Mouse (Mus musculus) lung, postnatal 0 days (tissue): ENCODE data around the gene Hoxc5. TPM values are rescaled to one million over a fixed set of nuclear protein-coding genes. Genes with fewer than 3 reads are reported as not detected.

Experiments used
- ATAC-seq: fragments of 200-750 bp; cut with Nextera tagmentation; 2 replicates; pipeline ENCODE4 v1.8.0; 2017; ENCODE audit warnings: moderate library complexity
- DNase-seq: peaks from one replicate; pipeline ENCODE4 v3.0.0-alpha.2; 2016; ENCODE audit warnings: low spot score
- H3K27ac ChIP-seq: fragments of 300-500 bp; sonication (generic); 2 replicates; pipeline ENCODE4 v1.5.1; 2014; ENCODE audit warnings: antibody characterized with exemption, mild to moderate bottlenecking, low read length, mixed read lengths
- H3K27me3 ChIP-seq: fragments of 300-500 bp; sonication (generic); replicated peaks from 2 replicates; pipeline ENCODE4 v1.6.1; 2014; ENCODE audit warnings: low read length, mixed read lengths; ENCODE audit not compliant: insufficient read depth
- H3K36me3 ChIP-seq: fragments of 300-500 bp; sonication (generic); 2 replicates; pipeline ENCODE4 v1.6.1; 2014; ENCODE audit warnings: low read length, mixed read lengths; ENCODE audit not compliant: insufficient read depth
- H3K4me1 ChIP-seq: fragments of 300-500 bp; sonication (generic); 2 replicates; pipeline ENCODE4 v1.6.1; 2014; ENCODE audit warnings: antibody characterized with exemption, low read depth, low read length, mixed read lengths; ENCODE audit not compliant: insufficient read depth
- H3K4me2 ChIP-seq: fragments of 300-500 bp; sonication (generic); replicated peaks from 2 replicates; pipeline ENCODE4 v1.6.1; 2014; ENCODE audit warnings: low read depth, mild to moderate bottlenecking, low read length, moderate library complexity, mixed read lengths
- H3K4me3 ChIP-seq: fragments of 300-500 bp; sonication (generic); 2 replicates; pipeline ENCODE4 v1.5.1; 2014; ENCODE audit warnings: low read depth, low read length
- H3K9ac ChIP-seq: fragments of 300-500 bp; sonication (generic); replicated peaks from 2 replicates; pipeline ENCODE4 v1.6.1; 2014; ENCODE audit warnings: low read depth, mild to moderate bottlenecking
- H3K9me3 ChIP-seq: fragments of 300-500 bp; sonication (generic); 2 replicates; pipeline ENCODE4 v1.6.1; 2016; ENCODE audit warnings: low read length, mixed read lengths
- CTCF ChIP-seq: IDR thresholded peaks from 2 replicates; pipeline ENCODE4 v1.5.1; 2016; ENCODE audit warnings: antibody characterized with exemption, mild to moderate bottlenecking
- EP300 ChIP-seq: IDR thresholded peaks from 2 replicates; pipeline ENCODE4 v1.6.1; 2016; ENCODE audit warnings: antibody characterized with exemption, mild to moderate bottlenecking, control low read depth
- WGBS: fragments of 180-500 bp; shearing (Covaris S2); extraction: QIAGEN DNeasy Blood & Tissue Kit; methylation state at CpG from one replicate; pipeline ENCODE4 v1.1.7; 2014; 5-methylcytosine and 5-hydroxymethylcytosine counted together
- polyA plus RNA-seq: library from polyadenylated mRNA; unstranded; fragments of >200 nt; fragmentation: Nextera tagmentation; extraction: Ambion mirVana; gene quantifications from 2 replicates; pipeline ENCODE4 v1.2.1, GENCODE M21; 2015

Hoxc5 gene
- polyA plus RNA-seq, 1 experiment from 2014 or later = not detected

- no peaks in the 10 kb centered on the region for H3K36me3 ChIP-seq
- H3K27ac ChIP-seq = no peak within 1 kb of the TSS
- H3K4me3 ChIP-seq = no peak within 1 kb of the TSS
- TF ChIP-seq CTCF (no peak), EP300 (no peak)
- H3K4me2 ChIP-seq = no peak within 1 kb of the TSS
- no peak for ATAC-seq
- 31% methylated on average over 9 of the region's 9 CpGs for WGBS
- no peak for DNase-seq
- no peak within 1 kb of the TSS for H3K9ac ChIP-seq
- H3K27me3 ChIP-seq = peaks cover 90% of the 10 kb centered on the region
- H3K4me1 ChIP-seq = no peaks in the 10 kb centered on the region
- H3K9me3 ChIP-seq = no peaks in the 10 kb centered on the region
Measured at GRCm38 (mm10) chr15:103018636-103019035, 51.4 kb downstream of the Hoxc5 start, which contains the start of gene Hoxc4. Gene Hoxc4, plus strand, starts transcription at chr15:103018934.

DNA sequence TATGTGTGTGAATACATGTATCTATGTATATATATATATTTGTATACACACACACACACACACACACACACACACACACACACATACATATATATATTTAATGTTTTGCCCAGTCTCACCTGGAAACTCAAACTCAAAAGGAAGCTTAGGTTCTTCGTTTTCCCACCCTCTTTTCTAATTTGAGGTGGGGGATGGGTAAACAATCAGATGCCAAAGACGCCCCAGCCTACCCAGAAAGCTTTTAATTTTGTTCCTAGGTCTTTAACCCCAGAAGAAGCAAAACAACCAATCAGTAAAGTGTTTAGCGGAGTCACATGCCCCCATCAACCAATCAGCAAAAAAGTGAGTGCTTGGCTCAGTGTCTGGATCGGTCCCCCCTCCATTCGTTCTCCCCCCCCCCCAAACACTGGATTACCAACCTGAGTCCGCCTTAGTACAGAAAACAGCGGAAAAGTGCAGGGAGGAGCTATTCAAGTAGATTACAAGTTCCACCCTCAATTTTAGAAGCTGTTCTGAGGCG lies 53.7 kb downstream of the Hoxc5 start:
- no peaks in the 10 kb centered on the region for H3K4me1 ChIP-seq
- no peaks in the 10 kb centered on the region for H3K36me3 ChIP-seq
- no peak overlapping the region for H3K9ac ChIP-seq
- no peak for TF ChIP-seq CTCF
- no peak for TF ChIP-seq EP300
- peaks cover 86% of the 10 kb centered on the region for H3K27me3 ChIP-seq
- no peak overlapping the region for H3K4me3 ChIP-seq
- WGBS = 4% methylated on average over 8 of the region's 8 CpGs
- DNase-seq (no peak), ATAC-seq (no peak)
- no peak overlapping the region for H3K27ac ChIP-seq
- H3K9me3 ChIP-seq = no peaks in the 10 kb centered on the region
- H3K4me2 ChIP-seq = no peak overlapping the region

DNA sequence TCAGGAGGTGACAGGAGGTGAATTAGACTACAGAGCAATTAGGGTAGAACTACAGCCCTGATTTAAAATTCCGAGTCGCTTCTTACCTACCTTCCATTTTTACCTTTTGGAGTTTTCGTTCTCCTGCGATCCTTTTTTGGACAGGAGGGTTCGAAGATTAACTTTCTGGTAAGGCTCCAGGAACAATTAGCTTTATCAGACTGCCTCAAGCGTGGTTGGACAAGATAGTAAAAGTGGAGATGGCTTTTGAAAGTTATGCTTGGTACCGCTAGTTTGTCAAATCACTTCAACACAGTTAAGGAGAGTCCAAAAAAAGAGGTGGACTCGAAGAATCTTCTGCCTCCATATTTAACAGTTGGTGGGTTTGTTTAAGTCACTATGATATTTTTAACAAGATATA lies 54.3 kb downstream of the Hoxc5 start:
- no peak for DNase-seq
- no peak overlapping the region for H3K4me3 ChIP-seq
- TF ChIP-seq CTCF = no peak
- no peak for TF ChIP-seq EP300
- H3K9me3 ChIP-seq = no peaks in the 10 kb centered on the region
- no peaks in the 10 kb centered on the region for H3K4me1 ChIP-seq
- H3K27me3 ChIP-seq = peaks cover 86% of the 10 kb centered on the region
- WGBS = 10% methylated on average over 8 of the region's 8 CpGs
- ATAC-seq = no peak
- H3K9ac ChIP-seq = no peak overlapping the region
- no peaks in the 10 kb centered on the region for H3K36me3 ChIP-seq
- no peak overlapping the region for H3K27ac ChIP-seq
- H3K4me2 ChIP-seq = no peak overlapping the region

DNA sequence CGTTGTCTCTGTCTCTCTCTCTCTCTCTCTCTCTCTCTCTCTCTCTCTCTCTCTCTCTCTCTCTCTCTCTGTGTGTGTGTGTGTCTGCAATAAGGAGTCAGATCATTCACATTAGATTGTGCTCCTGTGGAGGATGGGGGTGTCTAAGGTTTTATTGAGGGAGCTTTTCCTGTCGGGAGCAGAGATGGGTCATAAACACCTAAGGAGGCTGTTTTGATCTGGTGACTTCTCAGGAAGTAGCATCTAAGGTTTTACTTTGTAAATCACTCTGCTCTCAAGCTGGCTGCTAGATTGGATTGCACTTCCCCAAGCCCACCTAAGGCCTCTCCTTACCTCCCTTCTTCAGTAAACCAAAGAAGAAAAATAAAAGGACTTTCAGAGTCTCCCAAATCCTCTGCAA lies 56.9 kb downstream of the Hoxc5 start:
- DNase-seq (no peak), ATAC-seq (no peak)
- Histone ChIP-seq H3K27ac (no peak overlapping the region), H3K4me3 (no peak overlapping the region), H3K9ac (no peak overlapping the region), H3K4me2 (no peak overlapping the region), H3K4me1 (no peaks in the 10 kb centered on the region), H3K27me3 (peaks cover 81% of the 10 kb centered on the region), H3K36me3 (no peaks in the 10 kb centered on the region), H3K9me3 (no peaks in the 10 kb centered on the region)
- TF ChIP-seq CTCF (no peak), EP300 (no peak)
- 11% methylated on average over 2 of the region's 2 CpGs for WGBS

DNA sequence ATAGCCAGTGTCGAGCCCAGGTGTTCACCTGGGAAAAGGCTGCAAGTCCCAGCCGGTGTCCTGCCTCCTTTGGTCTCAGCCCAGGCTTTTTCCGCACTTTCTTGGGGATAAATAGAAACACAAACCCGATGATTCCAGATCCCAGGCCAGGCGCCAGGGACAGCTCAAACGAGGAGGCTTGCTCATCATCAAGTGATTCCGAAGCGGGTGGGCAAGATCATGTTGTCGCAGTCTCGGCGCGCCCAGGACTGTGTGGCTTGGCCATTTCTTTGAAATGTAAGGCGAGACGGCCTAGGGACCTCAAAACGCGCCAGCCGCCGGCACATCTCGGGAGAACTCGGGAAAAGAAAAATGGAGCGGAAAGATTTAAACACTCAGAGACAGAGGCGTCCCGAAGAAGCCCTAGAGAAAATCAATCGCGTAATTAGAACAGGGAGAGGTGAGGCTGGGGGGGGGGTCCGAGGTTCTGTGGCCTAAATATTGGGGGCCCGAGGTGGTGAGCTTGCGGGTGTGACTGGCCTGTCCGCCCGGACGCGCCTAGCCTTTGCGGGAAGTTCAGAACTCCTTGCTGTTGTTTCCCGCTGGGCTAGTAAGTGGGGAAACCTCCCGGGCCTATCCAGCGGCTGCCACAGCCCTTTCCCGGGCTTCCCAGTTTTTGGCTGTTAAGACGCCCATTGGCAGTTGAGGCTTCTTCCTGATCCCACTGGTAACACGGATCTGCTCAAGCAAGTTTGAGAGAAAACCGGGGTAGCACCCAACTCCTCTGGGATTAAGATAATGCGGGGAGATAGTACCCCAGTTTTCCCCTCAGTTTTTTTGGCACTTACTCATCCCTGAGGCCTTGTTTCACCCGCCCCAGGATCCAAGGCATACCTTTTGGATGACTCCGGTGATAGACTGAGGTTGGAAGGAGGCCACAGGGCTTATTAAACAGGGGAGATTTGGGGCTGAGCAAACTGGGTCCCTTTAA lies 60.3 kb downstream of the Hoxc5 start:
- no peaks in the 10 kb centered on the region for H3K4me1 ChIP-seq
- H3K9me3 ChIP-seq = no peaks in the 10 kb centered on the region
- no peak overlapping the region for H3K27ac ChIP-seq
- no peak overlapping the region for H3K4me3 ChIP-seq
- no peaks in the 10 kb centered on the region for H3K36me3 ChIP-seq
- ATAC-seq = no peak
- TF ChIP-seq CTCF (no peak), EP300 (no peak)
- peaks cover 65% of the 10 kb centered on the region for H3K27me3 ChIP-seq
- no peak overlapping the region for H3K4me2 ChIP-seq
- WGBS = 8% methylated on average over 43 of the region's 43 CpGs
- DNase-seq = no peak
- no peak overlapping the region for H3K9ac ChIP-seq

DNA sequence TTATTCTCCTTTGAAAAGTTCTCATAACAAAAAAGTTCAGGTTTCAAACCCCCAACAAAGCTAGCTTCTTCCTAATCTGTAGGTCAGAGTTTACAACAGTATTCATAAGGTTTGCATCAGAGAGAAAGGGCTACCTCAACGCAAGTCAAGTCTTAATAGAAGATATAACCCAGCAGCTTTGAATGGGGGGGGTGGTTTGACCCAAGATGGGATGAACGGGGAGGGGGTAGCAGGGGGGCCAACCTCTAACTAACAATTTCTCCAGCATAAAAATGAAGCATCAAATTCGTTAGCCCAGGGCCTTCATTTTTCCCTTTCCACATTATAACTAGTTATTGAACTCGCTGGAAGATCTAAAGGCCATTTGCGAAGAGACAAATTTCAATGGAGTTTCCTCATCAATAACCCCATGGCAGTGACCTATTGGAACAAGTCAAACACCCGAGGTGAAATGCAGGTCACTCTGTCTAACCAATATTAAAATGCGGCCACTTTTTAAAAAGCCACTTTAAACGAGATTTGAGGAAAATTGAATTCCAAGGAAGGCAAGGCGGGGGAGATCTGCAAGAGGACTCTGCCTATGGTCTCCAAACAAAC lies 61.8 kb downstream of the Hoxc5 start:
- Histone ChIP-seq H3K9me3 (no peaks in the 10 kb centered on the region), H3K4me1 (no peaks in the 10 kb centered on the region), H3K27ac (no peak overlapping the region), H3K27me3 (peaks cover 65% of the 10 kb centered on the region), H3K4me2 (no peak overlapping the region), H3K4me3 (no peak overlapping the region), H3K36me3 (no peaks in the 10 kb centered on the region), H3K9ac (no peak overlapping the region)
- WGBS = 33% methylated on average over 9 of the region's 9 CpGs
- TF ChIP-seq CTCF (no peak), EP300 (no peak)
- no peak for ATAC-seq
- DNase-seq = no peak
